Mouse (Mus musculus) thymus, postnatal 4 days (tissue): ENCODE results near the gene Olfr1447.

Experiments
- DNase-seq: peaks from one replicate; pipeline ENCODE4 v3.0.0; 2021

Olfr1447 gene

DNA sequence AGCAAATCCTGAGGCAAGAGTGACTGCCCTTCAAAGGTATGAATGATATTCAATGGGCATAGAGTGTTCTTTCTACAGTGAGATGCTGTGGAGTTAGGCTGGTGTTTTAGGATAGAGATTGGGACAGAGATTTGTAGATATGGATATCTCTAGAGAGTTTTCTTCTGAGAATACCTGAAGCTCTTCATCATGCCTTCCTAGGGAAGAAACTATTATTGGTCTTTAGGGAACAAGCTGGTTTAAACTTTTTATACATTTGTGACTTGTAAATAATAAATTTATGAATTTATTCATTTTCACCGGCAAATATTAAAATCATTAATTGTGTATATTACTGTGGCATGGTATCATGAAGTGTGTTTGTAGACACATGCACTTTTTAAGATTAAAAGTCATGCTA is at the start of gene Olfr1447:
Gene Olfr1447, minus strand, starts transcription at position 101 of the 400 bp plus-strand sequence.
- DNase-seq, result no peak

DNA sequence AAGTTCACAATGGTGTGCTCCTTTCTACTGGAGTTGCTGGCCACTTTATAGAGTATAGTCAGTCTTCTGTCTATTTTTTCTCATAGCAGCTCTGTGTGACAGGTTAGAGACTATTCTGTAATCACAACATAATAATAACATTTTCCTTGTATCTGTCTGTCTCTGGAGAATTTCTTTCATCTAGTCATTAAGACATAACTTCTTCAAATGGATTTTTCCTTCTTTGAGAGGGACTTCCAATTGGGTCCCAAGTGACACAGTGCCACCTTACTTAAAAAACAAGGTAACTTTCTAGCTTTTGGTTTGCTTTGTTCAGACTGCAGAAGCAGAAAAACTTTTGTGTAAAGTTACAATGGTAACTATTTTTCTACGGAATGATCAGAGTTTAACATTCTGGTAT is 46.4 kb upstream of the Olfr1447 start, which contains the start of gene Olfr1450:
Gene Olfr1450, plus strand, starts transcription at position 301 of the 400 bp plus-strand sequence.
- no peak for DNase-seq

DNA sequence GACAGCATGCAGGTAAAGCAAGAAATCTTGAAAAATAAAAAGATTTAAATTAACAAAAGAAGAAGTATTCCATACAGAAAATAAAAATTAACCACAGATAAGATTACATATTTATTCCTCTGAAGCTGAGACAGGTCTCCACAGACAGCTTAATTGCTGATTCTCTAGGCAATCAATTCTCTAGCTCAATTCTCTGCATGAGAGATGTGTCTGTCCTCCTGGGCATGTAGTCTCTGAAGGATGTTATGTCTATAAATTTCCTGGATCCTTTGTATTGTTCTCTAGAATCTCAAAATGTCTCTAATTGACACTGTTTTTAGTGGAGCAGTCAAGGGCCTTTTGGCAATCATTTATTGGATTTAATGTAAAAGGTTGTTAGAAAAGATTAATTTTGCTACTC is 27.0 kb upstream of the Olfr1447 start, which contains the start of gene Olfr1449:
Gene Olfr1449, plus strand, starts transcription at position 301 of the 400 bp plus-strand sequence.
- DNase-seq, result no peak

DNA sequence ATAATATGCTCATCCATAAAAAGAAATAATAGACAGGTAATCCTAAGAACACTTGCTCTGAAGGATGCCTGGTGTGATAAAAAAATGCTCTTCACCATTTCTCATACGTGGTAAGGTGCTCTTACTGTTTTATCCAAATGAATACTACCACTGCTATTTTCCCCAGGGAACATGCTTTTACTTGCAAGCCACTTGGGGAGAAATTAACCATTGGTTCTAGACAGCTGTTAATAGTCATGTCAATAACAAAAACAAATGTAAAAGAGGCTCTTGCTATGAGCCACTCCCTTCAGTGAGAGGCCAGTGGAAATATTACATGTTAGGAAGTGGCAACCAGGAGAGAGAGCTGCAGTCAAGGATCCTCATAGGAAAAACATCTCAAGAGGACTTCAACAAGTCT is 20.8 kb upstream of the Olfr1447 start, which contains the start of gene Olfr1448:
Gene Olfr1448, minus strand, starts transcription at position 101 of the 400 bp plus-strand sequence.
- DNase-seq, result no peak

DNA sequence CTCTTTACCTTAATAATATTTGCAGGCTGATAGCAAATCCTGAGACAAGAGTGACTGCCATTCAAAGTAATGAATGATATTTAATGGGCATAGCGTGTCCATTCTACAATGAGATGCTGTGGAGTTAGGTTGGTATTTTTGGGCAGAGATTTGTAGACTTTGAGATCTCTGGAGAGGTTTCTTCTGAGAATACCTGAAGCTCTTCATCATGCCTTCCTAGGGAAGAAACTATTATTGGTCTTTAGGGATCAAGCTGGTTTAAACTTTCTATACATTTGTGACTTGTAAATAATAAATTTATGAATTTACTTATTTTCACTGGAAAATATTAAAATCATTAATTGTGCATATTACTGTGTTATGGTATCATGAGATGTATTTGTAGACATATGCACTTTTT is 10.1 kb downstream of the Olfr1447 start, which contains the start of gene Olfr1446:
Gene Olfr1446, minus strand, starts transcription at position 101 of the 400 bp plus-strand sequence.
- no peak for DNase-seq

DNA sequence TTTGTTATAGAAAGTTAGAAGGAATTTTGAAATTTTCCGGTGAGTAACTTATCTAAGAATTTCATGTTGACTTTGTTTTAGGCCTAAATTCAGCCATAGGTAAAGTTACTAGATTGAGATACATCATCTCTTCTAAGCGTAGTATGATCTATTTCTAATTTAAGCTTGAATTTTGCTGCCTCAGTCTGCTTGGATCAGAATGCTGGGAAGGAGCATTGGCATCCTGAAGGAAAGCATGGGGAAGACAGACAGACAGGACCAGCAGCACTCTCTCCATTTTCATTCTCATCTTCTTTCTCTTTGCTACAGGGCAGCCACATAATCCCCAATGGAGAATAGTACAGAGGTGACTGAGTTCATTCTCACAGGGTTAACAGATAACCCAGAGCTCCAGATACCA is 20.0 kb downstream of the Olfr1447 start, which contains the start of gene Olfr1445:
Gene Olfr1445, plus strand, starts transcription at position 301 of the 400 bp plus-strand sequence.
- DNase-seq, result no peak

DNA sequence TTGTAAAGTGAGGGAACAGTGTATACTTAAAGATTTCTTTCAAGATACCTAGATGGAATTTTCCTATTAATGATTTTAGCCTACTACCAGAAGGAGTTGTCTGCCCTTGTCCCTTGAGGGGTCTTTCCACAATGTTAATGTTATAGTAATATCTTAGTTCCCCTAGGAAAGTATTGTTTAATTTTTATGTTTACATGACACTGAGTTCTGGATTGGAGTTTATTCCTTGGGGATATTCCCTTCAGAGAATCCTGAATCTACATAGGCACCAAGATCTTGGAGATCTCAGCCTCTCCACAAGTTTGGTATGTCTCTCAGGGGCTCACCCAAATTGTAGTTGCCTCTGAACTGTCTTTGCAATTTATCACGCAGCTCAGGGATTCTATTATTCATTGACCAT is 46.6 kb downstream of the Olfr1447 start, which contains the start of gene Olfr1444:
Gene Olfr1444, plus strand, starts transcription at position 301 of the 400 bp plus-strand sequence.
- no peak for DNase-seq
